Mouse (Mus musculus) heart, postnatal 36 days (tissue): ENCODE results near the gene Apoc1. TPM values are rescaled to one million over a fixed set of nuclear protein-coding genes. Genes with fewer than 3 reads are reported as not detected.

ENCODE experiments used
- DNase-seq, 2 experiments: peaks; one replicate each; pipeline ENCODE4 v3.0.0; 2021 to 2022
- intact Hi-C: fragments of 180-260 bp; cut with DNase I; formaldehyde crosslinking; loops from one replicate; pipeline ENCODE4 v1.15.1; 2025
- total RNA-seq, 2 experiments: library from RNA; stranded (reverse); gene quantifications; 2 replicates each; pipeline ENCODE4 v1.2.3; 2021

Apoc1 gene
- total RNA-seq: 1 to 10 TPM; 1.2 to 3.3 TPM

GRCm38 (mm10) chr7:19691873-19692865 is at the start of gene Apoc1:
Gene Apoc1, minus strand, starts transcription at chr7:19692660.
- no peak for DNase-seq
- intact Hi-C loops: no loop called here

GRCm38 (mm10) chr7:19741329-19742031 is 49.0 kb upstream of the Apoc1 start:
- intact Hi-C loops: loop anchor here (5.0 kb wide), 1 partner anchor 39 kb away; no protein-coding TSS in a partner anchor
- no peak for DNase-seq

- intact Hi-C loops: loop anchor here (5.0 kb wide), 1 partner anchor 38 kb away; no protein-coding TSS in a partner anchor
- no peak for DNase-seq
Observed at GRCm38 (mm10) chr7:19740269-19740668, 47.8 kb upstream of the Apoc1 start.

GRCm38 (mm10) chr7:19738771-19739170 is 46.3 kb upstream of the Apoc1 start:
- DNase-seq: no peak
- intact Hi-C loops: no loop called here

- intact Hi-C loops: no loop called here
- no peak for DNase-seq
Observed at GRCm38 (mm10) chr7:19736389-19737057, 44.1 kb upstream of the Apoc1 start.

GRCm38 (mm10) chr7:19734178-19734666 is 41.8 kb upstream of the Apoc1 start:
- no peak for DNase-seq

GRCm38 (mm10) chr7:19726541-19726940 is 34.1 kb upstream of the Apoc1 start:
- intact Hi-C loops: no loop called here
- no peak for DNase-seq

More at GRCm38 (mm10) chr7:19734178-19734666, 41.8 kb upstream of the Apoc1 start:
- intact Hi-C loops: no loop called here

- intact Hi-C loops: no loop called here
- no peak for DNase-seq
Observed at GRCm38 (mm10) chr7:19724167-19724566, 31.7 kb upstream of the Apoc1 start.

- intact Hi-C loops: no loop called here
- peak; percentile 64 to 73 for DNase-seq
Observed at GRCm38 (mm10) chr7:19722754-19723195, 30.3 kb upstream of the Apoc1 start.

- DNase-seq: no peak
- intact Hi-C loops: no loop called here
Observed at GRCm38 (mm10) chr7:19719200-19719599, 26.7 kb upstream of the Apoc1 start.

GRCm38 (mm10) chr7:19718297-19718952 is 26.0 kb upstream of the Apoc1 start:
- intact Hi-C loops: no loop called here
- DNase-seq: no peak

- no peak for DNase-seq
- intact Hi-C loops: no loop called here
Observed at GRCm38 (mm10) chr7:19717346-19717745, 24.9 kb upstream of the Apoc1 start.

GRCm38 (mm10) chr7:19716822-19717221 is 24.4 kb upstream of the Apoc1 start:
- intact Hi-C loops: loop anchor here (1.0 kb wide), 1 partner anchor 32 kb away; no protein-coding TSS in a partner anchor
- DNase-seq: no peak

- DNase-seq: no peak
- intact Hi-C loops: loop anchor here (1.0 kb wide), 1 partner anchor 33 kb away; no protein-coding TSS in a partner anchor
Observed at GRCm38 (mm10) chr7:19716055-19716682, 23.7 kb upstream of the Apoc1 start.

GRCm38 (mm10) chr7:19715239-19716054 is 23.0 kb upstream of the Apoc1 start, which contains the start of gene Tomm40:
Gene Tomm40, minus strand, starts transcription at chr7:19715438.
- intact Hi-C loops: loop anchor here (1.0 kb wide), 1 partner anchor 34 kb away; no protein-coding TSS in a partner anchor

GRCm38 (mm10) chr7:19714836-19715235 is 22.4 kb upstream of the Apoc1 start:
- DNase-seq: no peak
- intact Hi-C loops: no loop called here

More at GRCm38 (mm10) chr7:19715239-19716054, 23.0 kb upstream of the Apoc1 start, which contains the start of gene Tomm40:
- DNase-seq: peak; percentile 94 to 95

- no peak for DNase-seq
- intact Hi-C loops: loop anchor here (2.0 kb wide), 1 partner anchor 45 kb away; no protein-coding TSS in a partner anchor
Observed at GRCm38 (mm10) chr7:19713598-19713997, 21.1 kb upstream of the Apoc1 start.

GRCm38 (mm10) chr7:19713196-19713595 is 20.7 kb upstream of the Apoc1 start:
- intact Hi-C loops: loop anchor here (2.0 kb wide), 1 partner anchor 44 kb away; no protein-coding TSS in a partner anchor
- no peak for DNase-seq
